Mouse (Mus musculus) MEL (cell line): ENCODE data around the gene AC124502.3. TPM values are rescaled to one million over a fixed set of nuclear protein-coding genes. Genes with fewer than 3 reads are reported as not detected.

Experiments
- DNase-seq: peaks from one replicate; pipeline ENCODE4 v3.0.0; 2011; ENCODE audit warnings: low read depth, low spot score
- H3K27ac ChIP-seq: 2 replicates; pipeline ENCODE4 v1.5.1; 2012; ENCODE audit warnings: low read depth, mild to moderate bottlenecking, control low read depth, low read length, moderate library complexity; ENCODE audit not compliant: control insufficient read depth
- H3K27me3 ChIP-seq, 2 experiments: fragments of 150-350 bp in 1 of 2; sonication (generic) in 1 of 2; 2 replicates each; pipeline ENCODE4 v1.6.1; 2012; ENCODE audit warnings: low read length in 2 of 2, mild to moderate bottlenecking in 2 of 2, improper control_type of control experiment in 1 of 2, moderate library complexity in 1 of 2; ENCODE audit not compliant: insufficient read depth in 2 of 2, control insufficient read depth in 1 of 2
- H3K36me3 ChIP-seq, 2 experiments: 2 replicates each; pipeline ENCODE4 v1.6.1; 2012 to 2014; ENCODE audit warnings: low read length in 2 of 2, improper control_type of control experiment in 1 of 2, inconsistent platforms in 1 of 2, mild to moderate bottlenecking in 1 of 2; ENCODE audit not compliant: insufficient read depth in 2 of 2, control insufficient read depth in 1 of 2
- H3K4me1 ChIP-seq, 2 experiments: fragments of 150-350 bp in 1 of 2; sonication (generic) in 1 of 2; 2 replicates each; pipeline ENCODE4 v1.6.1; 2012; ENCODE audit warnings: low read length in 2 of 2, improper control_type of control experiment in 1 of 2, mild to moderate bottlenecking in 1 of 2; ENCODE audit not compliant: insufficient read depth in 2 of 2, control insufficient read depth in 1 of 2
- H3K4me3 ChIP-seq, 2 experiments: fragments of 150-350 bp in 1 of 2; sonication (generic) in 1 of 2; 2 replicates each; pipeline ENCODE4 v1.5.1; 2012; ENCODE audit warnings: low read depth in 2 of 2, low read length in 2 of 2, mild to moderate bottlenecking in 2 of 2, moderate library complexity in 2 of 2, control low read depth in 1 of 2, improper control_type of control experiment in 1 of 2; ENCODE audit not compliant: control insufficient read depth in 1 of 2, insufficient read depth in 1 of 2
- H3K79me2 ChIP-seq: 2 replicates; pipeline ENCODE4 v1.6.1; 2012; ENCODE audit warnings: mild to moderate bottlenecking, low read length, moderate library complexity; ENCODE audit not compliant: control insufficient read depth, poor library complexity, insufficient read depth
- H3K9ac ChIP-seq: 2 replicates; pipeline ENCODE4 v1.6.1; 2012; ENCODE audit warnings: low read depth, mild to moderate bottlenecking, control low read depth, low read length, moderate library complexity; ENCODE audit not compliant: control insufficient read depth, poor library complexity, severe bottlenecking
- H3K9me3 ChIP-seq: fragments of 150-350 bp; sonication (generic); replicated peaks from 2 replicates; pipeline ENCODE4 v1.6.1; 2012; ENCODE audit warnings: mild to moderate bottlenecking, low read length, improper control_type of control experiment, moderate library complexity; ENCODE audit not compliant: insufficient read depth
- BHLHE40 ChIP-seq: IDR thresholded peaks from 2 replicates; pipeline ENCODE4 v1.6.1; 2012; ENCODE audit warnings: low read depth, mild to moderate bottlenecking, inconsistent platforms, low read length, improper control_type of control experiment, borderline replicate concordance
- CHD2 ChIP-seq: IDR thresholded peaks from 2 replicates; pipeline ENCODE4 v1.6.1; 2011; ENCODE audit warnings: low read length, improper control_type of control experiment
- ELF1 ChIP-seq: IDR thresholded peaks from 2 replicates; pipeline ENCODE4 v1.6.1; 2014; ENCODE audit warnings: low read depth, mild to moderate bottlenecking, inconsistent platforms, low read length, improper control_type of control experiment, moderate library complexity
- GABPA ChIP-seq: IDR thresholded peaks from 2 replicates; pipeline ENCODE4 v1.6.1; 2012; ENCODE audit warnings: low read depth, mild to moderate bottlenecking, inconsistent platforms, low read length, improper control_type of control experiment, moderate library complexity
- GATA1 ChIP-seq: IDR thresholded peaks from 2 replicates; pipeline ENCODE4 v1.6.1; 2011; ENCODE audit warnings: low read depth, low read length, improper control_type of control experiment
- HCFC1 ChIP-seq: IDR thresholded peaks from 2 replicates; pipeline ENCODE4 v1.6.1; 2012; ENCODE audit warnings: low read depth, mild to moderate bottlenecking, inconsistent platforms, low read length, improper control_type of control experiment, moderate library complexity
- JUND ChIP-seq: IDR thresholded peaks from 2 replicates; pipeline ENCODE4 v1.6.1; 2011; ENCODE audit warnings: low read depth, mild to moderate bottlenecking, improper control_type of control experiment, low read length
- MAX ChIP-seq: IDR thresholded peaks from 2 replicates; pipeline ENCODE4 v1.6.1; 2011; ENCODE audit warnings: low read length, improper control_type of control experiment
- MEF2A ChIP-seq: IDR thresholded peaks from 2 replicates; pipeline ENCODE4 v1.6.1; 2014; ENCODE audit warnings: low read depth, mild to moderate bottlenecking, inconsistent platforms, low read length, improper control_type of control experiment; ENCODE audit not compliant: poor library complexity, insufficient replicate concordance, severe bottlenecking; ENCODE audit errors: extremely low read depth
- MYB ChIP-seq: IDR thresholded peaks from 2 replicates; pipeline ENCODE4 v1.6.1; 2011; ENCODE audit warnings: mild to moderate bottlenecking, low read depth, low read length, improper control_type of control experiment
- NELFE ChIP-seq: IDR thresholded peaks from 2 replicates; pipeline ENCODE4 v1.6.1; 2011; ENCODE audit warnings: low read depth, low read length, improper control_type of control experiment
- POLR2AphosphoS2 ChIP-seq: IDR thresholded peaks from 2 replicates; pipeline ENCODE4 v1.6.1; 2011; ENCODE audit warnings: low read length, improper control_type of control experiment
- POLR2AphosphoS5 ChIP-seq: IDR thresholded peaks from 2 replicates; pipeline ENCODE4 v1.6.1; 2012; ENCODE audit warnings: low read depth, borderline replicate concordance, mild to moderate bottlenecking, inconsistent platforms, low read length, moderate library complexity, mixed read lengths
- RAD21 ChIP-seq: IDR thresholded peaks from 2 replicates; pipeline ENCODE4 v1.6.1; 2011; ENCODE audit warnings: mild to moderate bottlenecking, low read depth, low read length, improper control_type of control experiment
- RCOR1 ChIP-seq: IDR thresholded peaks from 2 replicates; pipeline ENCODE4 v1.6.1; 2012; ENCODE audit warnings: low read depth, mild to moderate bottlenecking, inconsistent platforms, low read length, improper control_type of control experiment
- SIN3A ChIP-seq: IDR thresholded peaks from 2 replicates; pipeline ENCODE4 v1.6.1; 2012; ENCODE audit warnings: low read length, improper control_type of control experiment, inconsistent platforms
- TAL1 ChIP-seq: IDR thresholded peaks from 2 replicates; pipeline ENCODE4 v1.6.1; 2012; ENCODE audit warnings: mild to moderate bottlenecking, inconsistent platforms, low read length, moderate library complexity, mixed read lengths
- TBP ChIP-seq: IDR thresholded peaks from 2 replicates; pipeline ENCODE4 v1.8.0; 2011; ENCODE audit warnings: low read depth, low read length, improper control_type of control experiment
- TCF12 ChIP-seq: IDR thresholded peaks from 2 replicates; pipeline ENCODE4 v1.6.1; 2014; ENCODE audit warnings: low read depth, mild to moderate bottlenecking, inconsistent platforms, low read length, improper control_type of control experiment, moderate library complexity
- UBTF ChIP-seq: IDR thresholded peaks from 2 replicates; pipeline ENCODE4 v1.6.1; 2012; ENCODE audit warnings: low read depth, mild to moderate bottlenecking, inconsistent platforms, low read length, improper control_type of control experiment, moderate library complexity, borderline replicate concordance; ENCODE audit not compliant: insufficient read depth
- USF2 ChIP-seq, 2 experiments: IDR thresholded peaks; 2 replicates each; pipeline ENCODE4 v1.6.1; 2011 to 2012; ENCODE audit warnings: improper control_type of control experiment in 2 of 2, low read length in 2 of 2, borderline replicate concordance in 1 of 2, inconsistent platforms in 1 of 2, low read depth in 1 of 2, mild to moderate bottlenecking in 1 of 2; ENCODE audit not compliant: insufficient read depth in 1 of 2
- ZC3H11A ChIP-seq: IDR thresholded peaks from 2 replicates; pipeline ENCODE4 v1.6.1; 2012; ENCODE audit warnings: low read depth, mild to moderate bottlenecking, inconsistent platforms, low read length, improper control_type of control experiment
- ZKSCAN1 ChIP-seq: IDR thresholded peaks from 2 replicates; pipeline ENCODE4 v1.6.1; 2012; ENCODE audit warnings: low read depth, mild to moderate bottlenecking, inconsistent platforms, low read length, improper control_type of control experiment, moderate library complexity
- ZMIZ1 ChIP-seq: IDR thresholded peaks from 2 replicates; pipeline ENCODE4 v1.6.1; 2012; ENCODE audit warnings: low read depth, mild to moderate bottlenecking, inconsistent platforms, low read length, improper control_type of control experiment, moderate library complexity
- ZNF384 ChIP-seq: IDR thresholded peaks from 2 replicates; pipeline ENCODE4 v1.6.1; 2012; ENCODE audit warnings: low read depth, mild to moderate bottlenecking, inconsistent platforms, low read length, improper control_type of control experiment
- polyA plus RNA-seq, 2 experiments: library from polyadenylated mRNA; stranded (reverse) in 1 of 2; unstranded in 1 of 2; fragments of >175 nt in 1 of 2; fragments of >200 nt in 1 of 2; gene quantifications; 2 replicates each; pipeline versions ENCODE4 v1.2.1 to v1.2.4; 2012; ENCODE audit warnings: low replicate concordance in 2 of 2, low read depth in 1 of 2; ENCODE audit not compliant: insufficient read length in 2 of 2, insufficient read depth in 1 of 2, missing spikeins in 1 of 2
- total RNA-seq: library from RNA; depleted of rRNA; stranded (reverse); fragments of 300-350 nt; gene quantifications from 2 replicates; pipeline ENCODE4 v1.2.3, GENCODE M21; 2012

AC124502.3 gene
- total and polyA plus RNA-seq, 3 experiments: 0.75 to 2.1 TPM; not detected in 1

DNA sequence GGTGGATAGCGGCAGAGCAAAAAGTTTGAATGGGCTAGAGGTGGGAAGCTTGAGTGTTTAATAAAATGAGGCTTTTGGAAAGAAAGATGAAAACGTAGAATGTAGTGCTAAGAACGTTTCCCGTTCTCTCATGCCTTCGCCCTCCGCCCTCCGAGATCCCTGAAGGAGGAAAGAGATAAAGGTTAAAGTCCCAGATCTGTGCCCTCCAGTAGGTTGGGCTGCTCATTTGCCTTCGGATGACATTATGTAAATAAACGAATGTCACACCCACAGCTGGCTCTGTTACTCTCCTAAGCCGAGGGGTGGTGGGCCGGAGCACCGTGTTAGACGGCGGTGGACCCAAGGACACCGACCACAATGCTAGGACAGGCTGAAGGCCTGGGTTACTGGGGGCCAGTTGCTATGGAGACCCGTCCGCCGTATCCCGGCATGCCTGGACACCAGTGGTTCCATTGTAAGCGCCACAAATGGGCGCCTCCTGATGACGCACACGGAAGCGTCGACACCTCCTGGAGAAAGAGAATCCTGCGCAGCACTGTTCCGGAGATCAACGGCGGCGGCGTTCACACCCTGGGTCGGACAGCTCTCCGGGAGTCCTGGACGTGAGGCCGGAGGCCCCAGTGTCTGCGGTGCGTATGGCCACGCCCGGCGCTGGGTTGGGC lies 2.3 kb downstream of the AC124502.3 start, which contains the start of gene Brms1 (continued):
- TF ChIP-seq SIN3A (peak; percentile 100), CHD2 (no peak), BHLHE40 (no peak), MAX (peak; percentile 74; the same call in 1 of the 2 replicates), MYB (no peak), GATA1 (peak; percentile 56; the same call in 1 of the 2 replicates), ZNF384 (no peak), NELFE (peak; percentile 60), JUND (no peak), POLR2AphosphoS5 (no peak), UBTF (no peak), GABPA (no peak), TBP (peak; percentile 45; the same call in 1 of the 2 replicates), POLR2AphosphoS2 (peak; percentile 59; the same call in 1 of the 2 replicates), RAD21 (no peak), MEF2A (no peak), ELF1 (peak; percentile 99), HCFC1 (peak; percentile 96), ZMIZ1 (0 out of 2 replicates have a peak, but pooled peaks have one; percentile 15), ZC3H11A (no peak)

- Histone ChIP-seq H3K4me3 (peak overlapping the region; percentile 74 to 95), H3K79me2 (peaks cover 21% of the 10 kb centered on the region), H3K27ac (peak overlapping the region; percentile 56), H3K27me3 (no peaks in the 10 kb centered on the region), H3K9ac (peak overlapping the region; percentile 88), H3K4me1 (peaks cover 2 to 18% of the 10 kb centered on the region in 2 experiments), H3K9me3 (no peaks in the 10 kb centered on the region), H3K36me3 (peaks cover 2 to 7% of the 10 kb centered on the region in 2 experiments; a peak in 3 of 4 replicates)
- TF ChIP-seq BHLHE40 (no peak), TCF12 (no peak), RCOR1 (no peak), GATA1 (no peak), ZKSCAN1 (no peak), USF2 (IDR thresholded peaks at IDR 0.05; ENCODE audit: borderline replicate concordance in 1 of 2, insufficient read depth in 1 of 2, low read depth in 1 of 2, low read length in 2 of 2) (no peak), ELF1 (no peak), ZNF384 (no peak), ZMIZ1 (no peak), HCFC1 (no peak), TAL1 (no peak), POLR2AphosphoS5 (no peak), MAX (no peak)
- DNase-seq: no peak
Measured at GRCm38 (mm10) chr19:5041588-5041987, 2.9 kb downstream of the AC124502.3 start.
